12 mouse cellular contexts compared by ENCODE assay signal in the genomic region with DNA sequence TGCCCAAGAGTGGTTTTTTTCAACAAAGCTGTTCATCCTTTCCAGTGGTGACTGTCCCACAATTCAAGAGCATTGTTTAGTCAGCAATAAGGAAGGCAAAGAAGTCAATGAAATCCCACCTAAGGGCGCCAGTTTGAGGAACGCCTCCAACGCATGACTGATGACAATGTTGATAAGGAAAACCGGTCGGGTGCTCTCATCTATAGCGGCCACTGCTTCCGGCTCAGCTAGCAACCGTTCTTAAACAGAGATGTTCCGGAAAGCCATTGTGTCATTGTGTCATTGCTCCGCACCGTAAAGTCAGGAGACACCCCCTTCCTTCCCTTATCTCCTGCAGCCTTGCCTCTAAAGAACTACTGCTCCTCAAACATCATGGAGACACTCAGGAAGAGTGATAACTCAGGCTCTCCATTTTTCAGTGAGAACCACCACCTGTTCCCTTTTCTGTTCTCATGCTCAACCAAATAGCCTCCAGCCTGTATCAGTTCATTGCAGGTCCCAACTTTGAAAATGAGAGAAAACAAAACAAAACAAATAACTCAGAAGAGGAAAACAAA. TPM values are rescaled to one million over a fixed set of nuclear protein-coding genes. Genes with fewer than 3 reads are reported as not detected.
DNase-seq lines count a peak whose midpoint lies in the region; ATAC-seq lines count a peak whose summit lies in the region.
"Had no signal": no experiment of that assay in that cellular context is flagged by ENCODE, and none has a peak within 500 bp of the region (broad histone marks: within the 10 kb centered on the region; RNA-seq: fewer than 3 reads in every experiment).

No protein-coding gene starts in this region.

- ATAC-seq in megakaryocyte, adult 5-6 weeks (ENCODE audit: poor library complexity, severe bottlenecking), result 0 out of 2 replicates have a peak, but pooled peaks have one; percentile 26

- DNase-seq in MEL-GATA-1-ER (ENCODE audit: extremely low read depth, low read depth), result peak; percentile 99
- DNase-seq in c-Kit-positive CD71-positive TER-119-positive erythroid progenitor cells, embryonic 14.5 days (ENCODE audit: low spot score), result peak; percentile 37
- peak; percentile 48 for DNase-seq in liver
- DNase-seq in layer of hippocampus, postnatal 10 days (ENCODE audit: low spot score in 2 of 2), result no peak
- DNase-seq in right cerebral cortex, adult 2 months (ENCODE audit: low spot score in 2 of 2), result no peak
- DNase-seq in kidney, adult 11 months, result no peak
- DNase-seq: adrenal gland, adult 2 months; cerebellum, adult 9-10 months; gastrocnemius, adult 2 months; heart, adult 2 months; spleen, adult 18-20 months had no signal

RNA-seq across cellular contexts. Expression of a gene that starts 30.0 kb away (rescaled TPM):
- total RNA-seq in megakaryocyte, adult 5-6 weeks (2015), result 36.8 and 38.4 TPM in 2 replicates
- total RNA-seq in megakaryocyte, adult 5-6 weeks (2017), result 39.2 and 40.5 TPM in 2 replicates
- total RNA-seq in layer of hippocampus, postnatal 10 days (2021), result 10 to 100 TPM; 60.0 to 60.2 TPM

Comparison
In these comparisons a context has a peak if more than half of its experiments do, and no peak if none do; other contexts are left out.
1. DNase-seq: peak in MEL-GATA-1-ER (single experiment), c-Kit-positive CD71-positive TER-119-positive erythroid progenitor cells, embryonic 14.5 days (single experiment) and liver (single experiment); none in layer of hippocampus, postnatal 10 days (0 of 2), right cerebral cortex, adult 2 months (0 of 2) and kidney, adult 11 months (single experiment).